Mouse (Mus musculus): ENCODE measurements around the gene Stoml1. TPM values are rescaled to one million over a fixed set of nuclear protein-coding genes. Genes with fewer than 3 reads are reported as not detected.

Stoml1 gene
- polyA plus RNA-seq, 2 experiments, result 28.7 to 47.2 TPM

GRCm38 (mm10) chr9:58255704-58256685, 3.0 kb downstream of the Stoml1 start:
- Histone ChIP-seq H3K4me2 (replicated peaks; ENCODE audit: low read depth, low read length, severe bottlenecking) (no peak overlapping the region), H3K9me3 (ENCODE audit: control insufficient read depth, low read length) (no peaks in the 10 kb centered on the region), H3K27ac (replicated peaks; ENCODE audit: low read depth, low read length) (no peak overlapping the region), H3K27me3 (ENCODE audit: control insufficient read depth, insufficient read depth, low read length) (no peaks in the 10 kb centered on the region), H3K36me3 (ENCODE audit: control insufficient read depth, insufficient read depth, low read length) (peaks cover 37% of the 10 kb centered on the region), H3K4me3 (replicated peaks; ENCODE audit: low read length) (no peak overlapping the region), H3K9ac (ENCODE audit: low read depth, low read length, severe bottlenecking) (no peak overlapping the region), H3K4me1 (ENCODE audit: control insufficient read depth, insufficient read depth, low read length) (peaks cover 2% of the 10 kb centered on the region; the same call in 1 of the 2 replicates)
- no peak for DNase-seq (ENCODE audit: low spot score)
- no peak for ATAC-seq (ENCODE audit: low FRiP score, low read depth)
- WGBS, result 90% methylated on average over 10 of the region's 10 CpGs
- no peak for TF ChIP-seq POLR2A (IDR thresholded peaks at IDR 0.05; ENCODE audit: borderline replicate concordance, extremely low read depth, insufficient read depth, insufficient read length)

GRCm38 (mm10) chr9:58262507-58262906, 9.5 kb downstream of the Stoml1 start:
- no peak for DNase-seq (ENCODE audit: low spot score)
- Histone ChIP-seq H3K36me3 (ENCODE audit: control insufficient read depth, insufficient read depth, low read length) (peaks cover 40% of the 10 kb centered on the region), H3K27me3 (ENCODE audit: control insufficient read depth, insufficient read depth, low read length) (no peaks in the 10 kb centered on the region), H3K9ac (ENCODE audit: low read depth, low read length, severe bottlenecking) (no peak overlapping the region), H3K4me1 (ENCODE audit: control insufficient read depth, insufficient read depth, low read length) (peaks cover 8% of the 10 kb centered on the region), H3K4me3 (replicated peaks; ENCODE audit: low read length) (no peak overlapping the region), H3K9me3 (ENCODE audit: control insufficient read depth, low read length) (no peaks in the 10 kb centered on the region), H3K4me2 (replicated peaks; ENCODE audit: low read depth, low read length, severe bottlenecking) (no peak overlapping the region), H3K27ac (replicated peaks; ENCODE audit: low read depth, low read length) (no peak overlapping the region)
- WGBS, result 91% methylated on average over 5 of the region's 5 CpGs
- TF ChIP-seq POLR2A (IDR thresholded peaks at IDR 0.05; ENCODE audit: borderline replicate concordance, extremely low read depth, insufficient read depth, insufficient read length), result no peak
- no peak for ATAC-seq (ENCODE audit: low FRiP score, low read depth)

- DNase-seq (ENCODE audit: low spot score), result no peak
- Histone ChIP-seq H3K4me2 (replicated peaks; ENCODE audit: low read depth, low read length, severe bottlenecking) (no peak overlapping the region), H3K36me3 (ENCODE audit: control insufficient read depth, insufficient read depth, low read length) (peaks cover 22% of the 10 kb centered on the region), H3K4me3 (replicated peaks; ENCODE audit: low read length) (no peak overlapping the region), H3K9ac (ENCODE audit: low read depth, low read length, severe bottlenecking) (no peak overlapping the region), H3K9me3 (ENCODE audit: control insufficient read depth, low read length) (no peaks in the 10 kb centered on the region), H3K27ac (replicated peaks; ENCODE audit: low read depth, low read length) (no peak overlapping the region), H3K27me3 (ENCODE audit: control insufficient read depth, insufficient read depth, low read length) (no peaks in the 10 kb centered on the region), H3K4me1 (ENCODE audit: control insufficient read depth, insufficient read depth, low read length) (peaks cover 8% of the 10 kb centered on the region)
- TF ChIP-seq POLR2A (IDR thresholded peaks at IDR 0.05; ENCODE audit: borderline replicate concordance, extremely low read depth, insufficient read depth, insufficient read length), result no peak
- ATAC-seq (ENCODE audit: low FRiP score, low read depth), result no peak
- 77% methylated on average over 3 of the region's 3 CpGs for WGBS
Measured at GRCm38 (mm10) chr9:58265368-58265767, 12.4 kb downstream of the Stoml1 start.

- Histone ChIP-seq H3K4me1 (ENCODE audit: control insufficient read depth, insufficient read depth, low read length) (peaks cover 8% of the 10 kb centered on the region), H3K27ac (replicated peaks; ENCODE audit: low read depth, low read length) (peak overlapping the region; percentile 48; the same call in 1 of the 2 replicates), H3K4me2 (replicated peaks; ENCODE audit: low read depth, low read length, severe bottlenecking) (no peak overlapping the region), H3K9me3 (ENCODE audit: control insufficient read depth, low read length) (no peaks in the 10 kb centered on the region), H3K27me3 (ENCODE audit: control insufficient read depth, insufficient read depth, low read length) (no peaks in the 10 kb centered on the region), H3K4me3 (replicated peaks; ENCODE audit: low read length) (no peak overlapping the region), H3K9ac (ENCODE audit: low read depth, low read length, severe bottlenecking) (no peak overlapping the region), H3K36me3 (ENCODE audit: control insufficient read depth, insufficient read depth, low read length) (peaks cover 12% of the 10 kb centered on the region)
- ATAC-seq (ENCODE audit: low FRiP score, low read depth), result no peak
- 16% methylated on average over 4 of the region's 4 CpGs for WGBS
- TF ChIP-seq POLR2A (IDR thresholded peaks at IDR 0.05; ENCODE audit: borderline replicate concordance, extremely low read depth, insufficient read depth, insufficient read length), result no peak
- no peak for DNase-seq (ENCODE audit: low spot score)
Measured at GRCm38 (mm10) chr9:58266571-58267011, 13.6 kb downstream of the Stoml1 start.

GRCm38 (mm10) chr9:58267046-58267445, 14.1 kb downstream of the Stoml1 start:
- Histone ChIP-seq H3K9me3 (ENCODE audit: control insufficient read depth, low read length) (no peaks in the 10 kb centered on the region), H3K36me3 (ENCODE audit: control insufficient read depth, insufficient read depth, low read length) (peaks cover 9% of the 10 kb centered on the region), H3K4me1 (ENCODE audit: control insufficient read depth, insufficient read depth, low read length) (peaks cover 8% of the 10 kb centered on the region), H3K9ac (ENCODE audit: low read depth, low read length, severe bottlenecking) (no peak overlapping the region), H3K4me3 (replicated peaks; ENCODE audit: low read length) (no peak overlapping the region), H3K4me2 (replicated peaks; ENCODE audit: low read depth, low read length, severe bottlenecking) (no peak overlapping the region), H3K27ac (replicated peaks; ENCODE audit: low read depth, low read length) (peak overlapping the region; percentile 48; the same call in 1 of the 2 replicates), H3K27me3 (ENCODE audit: control insufficient read depth, insufficient read depth, low read length) (no peaks in the 10 kb centered on the region)
- ATAC-seq (ENCODE audit: low FRiP score, low read depth), result peak; percentile 47; the same call in 1 of the 2 replicates
- WGBS, result 69% methylated on average over 3 of the region's 3 CpGs
- no peak for TF ChIP-seq POLR2A (IDR thresholded peaks at IDR 0.05; ENCODE audit: borderline replicate concordance, extremely low read depth, insufficient read depth, insufficient read length)
- DNase-seq (ENCODE audit: low spot score), result peak; percentile 56

Measured in limb, embryonic 14.5 days (tissue).